Mouse (Mus musculus) neutrophil, adult 5-6 weeks (primary cell): ENCODE results near the gene Rpia. TPM values are rescaled to one million over a fixed set of nuclear protein-coding genes. Genes with fewer than 3 reads are reported as not detected.

ENCODE experiments used
- ATAC-seq: fragments of 151-379, 151-347 bp; 2 replicates; pipeline ENCODE4 v1.8.0; 2017; ENCODE audit warnings: mild to moderate bottlenecking, moderate TSS enrichment; ENCODE audit not compliant: insufficient number of reproducible peaks, poor library complexity, low FRiP score, severe bottlenecking; ENCODE audit errors: extremely low read depth
- total RNA-seq: library from RNA; stranded (forward); fragments of 200-1000 nt; gene quantifications from 2 replicates; pipeline ENCODE4 v1.2.3, GENCODE M21; 2017

The Rpia gene
- total RNA-seq, 1 experiment from 2014 or later: 79.0 TPM

DNA sequence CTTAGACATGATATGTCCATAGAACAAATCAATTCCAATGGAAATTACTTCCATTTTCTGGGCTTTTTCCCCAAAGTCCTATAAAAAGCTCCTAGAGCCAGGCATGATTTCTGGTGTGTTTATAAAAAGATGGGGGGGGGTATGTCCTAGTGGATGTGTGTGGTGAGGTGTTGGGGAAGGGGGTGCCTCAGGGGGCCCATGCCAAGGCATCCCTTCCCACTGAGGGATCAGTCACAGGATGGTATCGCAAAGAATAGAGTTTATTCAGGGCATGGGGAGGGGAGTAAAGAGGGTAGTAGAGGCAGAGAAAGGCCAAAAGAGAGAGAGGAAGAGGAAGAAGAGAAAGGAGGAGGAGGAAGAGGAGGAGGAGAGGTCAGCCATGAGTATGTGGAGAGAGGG lies 14.5 kb upstream of the Rpia start:
- no peak for ATAC-seq

DNA sequence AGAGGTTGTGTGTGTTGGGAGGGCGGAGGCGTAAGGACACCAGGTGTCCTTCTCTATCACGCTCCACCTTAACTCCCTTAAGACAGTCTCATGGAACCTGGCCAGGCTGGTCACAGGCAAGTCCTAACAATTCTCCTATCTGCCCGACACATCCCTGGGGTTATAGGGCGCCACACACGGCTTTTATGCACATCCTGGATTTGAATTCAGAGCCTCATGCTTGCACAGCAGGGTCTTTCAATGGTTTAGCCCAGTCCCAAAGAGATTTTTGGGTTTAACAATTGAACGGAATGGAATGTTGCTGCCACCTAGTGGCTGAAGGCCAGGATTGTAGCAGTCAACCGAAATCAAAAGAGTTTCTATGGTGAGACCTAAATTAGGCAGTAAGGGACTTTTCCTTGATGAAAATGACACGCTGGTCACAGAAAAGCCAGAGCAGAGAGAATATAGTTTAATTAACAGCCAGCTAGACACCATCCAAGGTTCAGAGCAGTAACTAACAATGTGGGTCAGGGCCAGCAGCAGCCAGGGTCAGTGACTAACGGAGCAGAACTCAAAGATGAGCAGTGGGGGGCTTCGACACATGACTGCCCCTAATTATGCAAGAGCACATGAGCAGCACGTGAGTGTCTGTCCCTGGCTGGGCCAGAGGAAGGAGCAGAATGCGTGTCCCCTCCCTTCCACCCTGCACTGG lies 13.9 kb upstream of the Rpia start:
- ATAC-seq: peak; percentile 67

DNA sequence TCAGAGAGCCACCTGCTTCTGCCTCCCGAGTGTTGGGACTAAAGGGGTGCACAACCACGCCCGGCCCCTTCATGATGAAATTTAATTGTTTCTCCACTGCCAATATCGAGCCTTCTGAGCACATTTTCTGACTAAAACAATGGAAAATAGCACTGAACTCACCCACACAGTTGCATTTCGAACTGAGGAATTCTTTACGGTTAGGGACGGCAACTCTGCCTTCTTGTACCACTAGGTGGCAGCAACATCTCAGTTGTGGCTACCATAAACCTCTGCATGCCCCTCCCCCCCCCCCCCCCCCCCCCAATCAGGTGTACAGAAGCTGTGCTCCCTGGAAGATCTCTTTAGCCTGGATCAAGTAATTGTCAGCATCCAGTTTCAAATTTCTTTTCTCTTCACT lies 13.2 kb upstream of the Rpia start:
- ATAC-seq: peak; percentile 60; the same call in 1 of the 2 replicates

DNA sequence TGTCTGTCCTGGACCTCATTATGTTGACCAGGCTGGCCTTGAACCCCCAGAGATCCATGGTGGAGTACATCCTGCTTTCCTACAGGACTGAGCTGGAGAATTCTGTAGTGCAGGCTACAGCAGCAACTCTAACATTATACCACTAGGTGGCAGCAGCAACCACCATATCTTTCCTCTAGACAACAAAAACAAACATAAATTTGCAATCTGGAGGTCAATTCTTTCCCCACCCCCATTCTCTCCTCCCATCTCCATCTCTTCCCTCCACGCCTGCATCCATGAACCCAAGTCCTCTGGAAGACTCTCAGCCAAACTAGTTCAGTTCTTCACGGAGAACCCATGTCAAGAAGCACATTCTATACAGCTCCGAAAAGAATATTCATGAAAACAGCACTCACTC lies 12.6 kb upstream of the Rpia start:
- ATAC-seq: peak; percentile 70

DNA sequence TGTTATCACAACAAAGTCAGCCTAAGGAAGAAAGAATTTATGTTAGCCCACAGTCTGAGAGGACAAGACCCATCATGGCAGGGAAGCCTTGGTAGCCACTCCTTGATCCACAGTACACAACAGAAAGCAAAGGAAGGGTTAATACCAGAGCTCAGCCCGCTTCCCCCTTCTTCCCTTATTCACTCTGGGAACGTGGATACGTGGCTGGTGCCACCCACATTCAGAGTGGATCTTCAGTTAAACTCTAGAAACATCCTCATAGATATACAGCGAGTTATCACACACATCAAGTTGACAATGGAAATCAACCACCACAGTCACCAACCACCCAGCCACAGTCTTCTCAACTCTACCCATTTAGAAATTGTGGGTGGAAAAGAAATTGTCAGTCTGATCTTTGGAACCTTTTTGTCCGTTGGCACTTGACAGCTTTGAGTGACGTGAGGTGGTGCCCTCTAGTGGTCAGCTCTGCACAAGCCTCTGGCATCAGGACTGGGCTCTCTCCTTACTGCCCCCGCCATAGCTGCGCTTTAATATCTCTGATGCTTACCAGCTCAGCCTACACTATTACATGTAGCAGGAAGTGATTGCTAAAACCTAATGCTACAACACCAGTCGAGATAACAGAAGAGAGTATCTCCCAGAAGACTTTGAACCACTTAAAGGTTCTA lies 5.7 kb upstream of the Rpia start:
- peak; percentile 94 for ATAC-seq

DNA sequence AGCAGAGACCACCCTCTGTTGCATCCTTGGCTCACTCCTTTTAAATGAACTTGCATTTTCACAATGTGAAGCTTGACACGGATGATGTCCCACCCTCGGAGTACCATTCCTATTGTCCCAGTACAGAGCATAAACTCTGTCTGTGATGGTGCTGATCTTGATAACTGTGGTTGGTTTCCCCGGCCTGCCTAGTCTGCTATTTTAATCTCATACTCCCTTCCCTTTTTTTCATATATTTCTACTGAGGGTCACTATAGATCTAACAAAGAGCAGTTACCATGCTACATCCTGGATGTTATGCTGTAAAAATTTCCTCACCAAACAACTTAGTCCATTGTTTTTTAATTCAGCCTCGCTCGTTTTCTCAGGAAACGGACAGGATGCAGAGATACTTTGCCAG lies 4.9 kb upstream of the Rpia start:
- no peak for ATAC-seq

DNA sequence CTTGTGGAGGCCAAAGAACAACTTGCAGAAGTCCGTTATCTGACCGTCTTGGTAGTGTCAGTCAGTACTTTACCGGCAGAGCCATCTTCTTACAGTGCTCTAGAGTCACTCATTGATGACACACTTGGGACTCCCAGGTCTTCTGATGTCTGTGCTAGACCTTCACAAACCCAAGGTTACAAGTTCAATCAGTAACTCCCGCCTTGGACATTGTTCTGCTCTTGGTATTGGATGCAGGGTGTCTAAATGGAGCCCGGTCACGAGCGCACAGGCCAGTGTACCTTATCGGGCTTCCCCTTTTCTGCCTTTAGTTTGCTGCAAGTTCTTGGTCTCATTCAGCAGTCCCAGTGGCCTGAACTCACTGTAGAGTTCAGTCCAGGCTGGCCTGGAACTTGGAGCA lies 612 bp upstream of the Rpia start:
- peak; percentile 34; the same call in 1 of the 2 replicates for ATAC-seq

DNA sequence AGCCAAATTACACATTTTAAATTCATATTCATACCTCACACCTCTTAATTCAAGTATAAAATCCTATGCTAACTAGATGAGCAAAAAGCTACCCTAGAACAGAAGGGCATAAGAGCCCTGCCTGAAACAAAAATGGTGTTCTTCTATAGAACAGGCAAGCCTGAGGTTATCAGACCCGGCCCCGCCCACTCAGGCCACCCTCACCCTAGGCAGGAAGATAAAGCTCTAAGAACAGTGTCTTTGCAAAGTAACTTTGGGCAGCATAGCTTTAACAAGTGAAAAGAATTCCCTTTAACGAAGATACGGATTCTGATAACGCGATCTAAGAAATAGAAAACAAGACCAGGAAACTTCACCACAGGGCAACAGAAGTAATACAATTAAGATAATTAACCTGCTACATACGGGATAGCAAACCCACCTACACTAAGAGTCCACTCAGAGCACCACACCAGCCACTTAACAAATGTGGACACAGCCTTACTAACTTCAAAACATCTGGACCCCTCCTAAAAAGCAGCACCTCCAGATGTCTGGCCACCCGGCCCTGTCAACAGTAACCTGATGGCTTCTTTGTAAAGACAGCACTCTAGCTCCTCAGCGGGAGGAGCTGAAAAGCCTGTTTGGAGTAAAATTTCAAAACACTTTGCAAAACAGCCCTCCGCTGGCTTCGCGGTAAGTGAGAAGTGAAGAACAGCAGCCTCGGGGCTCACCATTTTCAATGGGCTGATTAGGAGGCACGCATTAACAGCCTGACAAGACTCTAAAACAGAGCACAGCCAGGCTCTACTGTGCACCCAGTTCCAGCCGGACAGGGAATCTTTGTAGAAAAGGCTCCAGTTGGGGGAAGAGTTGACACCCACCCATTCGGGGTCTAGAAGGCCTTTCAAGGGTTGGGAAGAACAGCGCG lies 925 bp downstream of the Rpia start:
- no peak for ATAC-seq

DNA sequence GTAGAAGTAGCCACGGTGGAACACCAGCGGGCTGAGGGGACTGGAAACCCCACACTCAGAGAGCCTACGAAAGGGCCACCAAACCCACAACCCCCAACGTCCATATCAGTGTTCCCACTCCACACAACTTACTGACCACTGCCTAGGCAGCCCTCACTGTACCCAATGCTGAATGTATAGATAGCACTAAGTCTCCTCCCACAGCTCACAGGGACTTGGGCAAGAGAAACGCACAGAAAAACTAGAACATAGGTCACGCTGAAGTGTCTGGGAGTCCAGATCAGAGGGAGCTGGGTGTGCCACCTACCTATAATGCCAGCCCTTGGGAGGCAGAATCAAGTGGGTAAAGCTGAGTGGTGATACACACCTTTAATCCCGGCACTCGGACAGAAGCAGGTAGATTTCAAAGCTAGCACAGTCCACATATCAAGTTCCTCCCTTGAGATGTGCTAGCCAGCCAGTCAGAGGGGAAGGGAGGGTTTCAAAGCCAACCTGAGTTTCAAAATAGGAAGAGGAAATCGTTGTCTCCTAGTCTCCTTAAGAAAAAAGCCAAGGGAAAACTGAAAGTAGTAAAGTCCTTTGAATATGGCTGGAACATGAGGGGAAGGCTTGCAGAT lies 1.9 kb downstream of the Rpia start:
- no peak for ATAC-seq

DNA sequence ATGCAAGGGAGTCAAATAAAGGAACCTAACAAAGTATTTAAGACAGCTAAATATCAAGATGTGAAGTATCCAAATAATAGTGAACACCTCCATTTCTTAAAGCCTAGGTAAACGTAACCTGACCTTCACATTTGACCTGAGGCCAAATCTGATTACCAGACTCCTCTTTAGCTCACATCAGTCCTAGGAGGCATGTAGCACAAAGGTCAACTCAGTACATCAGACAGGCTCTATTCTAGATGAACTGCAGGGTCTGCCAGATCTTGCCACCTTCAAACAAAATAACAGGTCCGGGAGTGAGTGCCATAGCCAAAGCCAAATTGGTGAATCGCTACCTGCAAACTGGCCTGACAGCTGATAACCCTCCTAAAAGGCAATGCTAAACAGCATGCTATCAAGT lies 2.9 kb downstream of the Rpia start:
- no peak for ATAC-seq

DNA sequence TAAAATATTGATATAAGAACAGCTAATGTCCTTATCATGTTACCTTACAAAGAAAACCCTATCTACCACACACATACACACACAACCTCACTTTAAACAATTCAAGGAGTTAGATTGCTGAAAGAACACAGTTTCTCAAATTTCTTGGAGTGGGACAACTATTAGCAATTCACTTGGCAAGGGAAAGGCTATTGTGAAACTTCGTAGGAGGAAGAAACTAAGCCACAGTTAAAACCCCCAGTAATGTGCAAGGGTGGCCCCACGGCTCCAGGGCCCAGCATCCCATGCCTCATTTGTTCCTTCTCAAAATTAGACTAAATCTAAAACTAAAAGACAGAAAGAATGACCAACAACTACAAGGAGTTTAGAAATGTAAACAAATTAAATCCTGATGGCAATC lies 4.5 kb downstream of the Rpia start:
- no peak for ATAC-seq

DNA sequence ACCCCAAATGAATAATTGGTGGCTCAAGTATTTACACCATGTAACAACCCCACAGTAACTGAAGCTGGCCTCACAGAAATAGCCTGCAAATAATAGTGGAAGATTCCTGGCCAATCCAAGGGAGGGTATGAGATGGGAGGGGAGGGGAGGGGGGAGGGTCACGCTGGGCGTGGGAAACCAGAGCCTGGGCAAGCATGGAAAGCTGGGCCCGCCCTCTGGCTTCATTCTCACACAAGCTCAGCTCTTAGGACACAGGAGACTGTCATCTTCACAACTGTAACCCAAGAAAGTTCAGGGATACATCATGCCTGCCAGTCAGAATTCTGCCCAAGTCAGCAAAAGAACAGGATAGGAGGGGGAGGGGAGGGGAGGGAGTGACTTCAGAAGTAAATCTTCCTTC lies 6.2 kb downstream of the Rpia start:
- no peak for ATAC-seq

DNA sequence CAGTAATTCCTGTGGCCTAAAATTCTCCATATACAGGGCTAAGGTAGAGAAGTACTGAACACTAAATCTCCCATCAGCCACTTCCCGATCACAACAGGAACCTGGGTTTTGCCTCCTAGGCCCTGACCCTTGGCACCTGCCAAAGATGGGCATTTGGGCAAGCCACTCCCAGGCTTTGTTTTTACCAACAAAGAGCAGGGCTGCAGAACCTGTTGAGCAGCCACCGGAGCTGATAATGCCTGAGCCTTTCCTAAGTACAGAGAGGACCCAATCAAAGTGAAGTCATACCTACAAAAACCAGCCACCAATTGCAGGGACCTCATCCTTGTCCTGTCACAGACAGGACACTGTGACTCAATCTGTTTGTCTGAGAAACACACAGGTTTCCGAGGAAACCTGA lies 7.2 kb downstream of the Rpia start:
- ATAC-seq: no peak

DNA sequence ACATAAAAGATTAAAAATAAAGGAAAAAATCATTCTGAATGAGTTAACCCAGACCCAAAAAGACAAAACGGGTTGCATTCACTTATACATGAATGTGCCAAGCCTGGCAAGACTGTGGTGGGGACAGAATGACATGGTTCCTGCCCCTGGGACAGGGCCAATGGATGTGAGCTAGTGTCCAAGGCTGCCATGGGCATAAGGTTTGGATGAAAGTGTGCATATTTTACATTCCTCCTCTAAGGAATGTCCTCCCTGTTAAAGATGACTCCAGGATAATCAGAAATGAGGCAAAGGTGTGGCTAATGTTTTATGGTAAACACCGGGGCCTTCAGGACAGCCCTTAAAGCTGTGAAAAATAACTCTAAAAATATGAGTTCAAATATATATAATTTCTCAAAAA lies 10.7 kb downstream of the Rpia start:
- ATAC-seq: no peak

DNA sequence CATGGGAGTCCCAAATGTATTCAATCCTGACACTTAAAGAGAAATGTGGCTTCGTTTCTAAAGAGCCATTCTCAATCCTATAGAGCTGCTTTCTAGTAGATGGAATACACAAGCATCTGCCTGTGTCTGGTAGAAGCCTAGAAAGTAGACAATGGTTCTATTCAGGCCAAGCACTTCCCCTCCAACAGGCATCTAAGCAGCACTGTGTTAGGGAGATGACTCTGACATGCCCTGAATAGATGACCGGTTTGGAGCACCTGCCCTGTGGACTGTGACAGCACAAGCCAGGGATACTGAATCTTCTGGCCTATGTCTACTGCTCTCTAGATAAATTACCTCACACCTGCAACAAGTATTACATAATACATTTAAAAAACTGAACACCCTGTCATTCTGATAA lies 17.7 kb downstream of the Rpia start:
- no peak for ATAC-seq

DNA sequence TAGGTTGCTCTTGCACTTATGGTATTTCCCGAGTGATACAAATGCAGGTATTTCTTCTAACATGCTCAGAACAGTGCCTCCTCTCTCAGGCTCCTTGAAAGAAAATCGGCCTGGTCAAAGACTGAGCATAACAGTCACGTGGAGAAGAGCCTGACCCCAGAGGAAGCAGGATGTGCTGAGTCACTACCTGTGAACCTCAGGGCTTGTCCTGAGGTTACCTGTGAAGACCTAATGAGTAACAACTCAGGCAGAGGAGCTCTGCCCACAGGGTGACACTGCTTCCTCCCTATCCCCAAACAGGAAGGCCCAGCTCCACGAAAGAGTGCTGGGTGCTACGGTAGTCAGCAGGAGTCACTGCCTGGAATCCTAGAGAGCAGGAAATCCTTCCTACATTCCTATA lies 18.3 kb downstream of the Rpia start:
- ATAC-seq: 0 out of 2 replicates have a peak, but pooled peaks have one; percentile 7

DNA sequence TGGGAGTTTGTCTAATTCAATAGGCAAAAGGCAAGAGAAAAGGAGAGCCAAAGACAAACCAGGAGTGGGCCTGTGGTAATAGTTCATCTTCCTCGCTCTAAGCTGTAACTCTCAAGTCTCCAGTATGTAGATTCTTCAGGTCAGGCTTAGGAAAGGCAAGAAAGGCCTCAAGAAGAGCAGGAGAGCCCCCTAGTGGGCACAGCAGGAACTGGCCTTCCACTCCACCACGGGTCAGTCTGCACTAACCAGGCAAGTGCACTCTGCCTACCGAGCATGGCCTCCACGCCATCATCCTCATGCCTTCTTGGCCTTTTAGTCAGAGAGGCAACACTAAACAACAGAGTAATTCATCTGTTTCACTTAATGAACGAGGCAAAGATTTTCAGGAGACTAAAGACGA lies 23.3 kb downstream of the Rpia start:
- ATAC-seq: peak; percentile 91

DNA sequence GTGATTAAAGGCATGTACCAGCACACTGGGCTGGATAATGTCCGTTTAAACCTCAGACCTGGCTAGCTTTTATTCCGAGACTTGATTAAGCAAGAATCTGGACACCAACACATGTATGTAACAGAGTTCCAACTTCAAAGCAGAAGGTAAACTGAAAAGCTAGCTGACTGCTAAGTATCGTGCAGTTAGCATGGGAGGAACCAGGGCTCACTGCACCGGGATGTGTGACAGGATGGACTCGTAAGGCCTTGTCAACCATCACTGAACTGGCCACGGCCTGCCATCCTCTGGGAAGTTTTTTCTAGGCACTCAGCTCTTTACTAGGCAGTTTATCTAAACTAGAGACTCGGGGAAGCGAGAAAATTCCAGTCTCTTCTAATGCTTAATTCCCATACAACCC lies 27.0 kb downstream of the Rpia start:
- ATAC-seq: no peak

DNA sequence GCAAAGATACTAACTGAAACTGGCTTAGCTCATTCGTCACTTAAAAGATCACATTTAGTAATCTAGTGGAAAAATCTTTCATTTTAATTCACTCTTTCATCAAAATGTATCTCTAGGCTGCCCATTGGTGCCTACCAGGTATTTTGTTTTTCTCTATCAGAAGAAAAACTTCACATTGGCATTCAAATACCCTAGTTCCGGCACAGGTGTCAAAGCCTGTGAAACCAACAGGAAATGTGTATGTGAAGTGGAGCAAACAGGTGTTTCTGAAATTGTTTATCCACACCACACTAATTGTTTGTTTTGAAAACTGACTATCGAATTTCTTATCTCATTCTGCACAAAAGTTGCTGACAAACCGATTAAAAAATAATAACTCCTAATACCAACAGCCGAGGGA lies 27.5 kb downstream of the Rpia start:
- ATAC-seq: no peak
